Mouse (Mus musculus) neural tube, embryonic 14.5 days (tissue): ENCODE data around the gene Atp6v1a. TPM values are rescaled to one million over a fixed set of nuclear protein-coding genes. Genes with fewer than 3 reads are reported as not detected.

Source experiments
- ATAC-seq: fragments of 200-750 bp; cut with Nextera tagmentation; 2 replicates; pipeline ENCODE4 v1.8.0; 2017; ENCODE audit warnings: low read depth, mild to moderate bottlenecking, moderate TSS enrichment, moderate library complexity
- H3K27ac ChIP-seq: fragments of 300-500 bp; sonication (generic); 2 replicates; pipeline ENCODE4 v1.5.1; 2014; ENCODE audit warnings: low read depth, mild to moderate bottlenecking, control low read depth, low read length, moderate library complexity, mixed read lengths
- H3K27me3 ChIP-seq: fragments of 300-500 bp; sonication (generic); 2 replicates; pipeline ENCODE4 v1.6.1; 2014; ENCODE audit warnings: low read length; ENCODE audit not compliant: control insufficient read depth, insufficient read depth
- H3K36me3 ChIP-seq: fragments of 300-500 bp; sonication (generic); 2 replicates; pipeline ENCODE4 v1.6.1; 2014; ENCODE audit warnings: low read length, mixed read lengths; ENCODE audit not compliant: control insufficient read depth, insufficient read depth
- H3K4me1 ChIP-seq: fragments of 300-500 bp; sonication (generic); 2 replicates; pipeline ENCODE4 v1.6.1; 2014; ENCODE audit warnings: low read length; ENCODE audit not compliant: control insufficient read depth, insufficient read depth
- H3K4me2 ChIP-seq: fragments of 300-500 bp; sonication (generic); 2 replicates; pipeline ENCODE4 v1.6.1; 2014; ENCODE audit warnings: mild to moderate bottlenecking, low read depth, low read length, control low read depth
- H3K4me3 ChIP-seq: fragments of 300-500 bp; sonication (generic); 2 replicates; pipeline ENCODE4 v1.5.1; 2014; ENCODE audit warnings: low read depth, low read length, control low read depth, mixed read lengths
- H3K9ac ChIP-seq: fragments of 300-500 bp; sonication (generic); replicated peaks from 2 replicates; pipeline ENCODE4 v1.6.1; 2014; ENCODE audit warnings: low read depth, mild to moderate bottlenecking, control low read depth, low read length, mixed read lengths
- H3K9me3 ChIP-seq: fragments of 300-500 bp; sonication (generic); 2 replicates; pipeline ENCODE4 v1.6.1; 2016; ENCODE audit warnings: low read length; ENCODE audit not compliant: control insufficient read depth
- WGBS: fragments of 180-500 bp; shearing (Covaris S2); extraction: QIAGEN DNeasy Blood & Tissue Kit; methylation state at CpG from one replicate; pipeline ENCODE4 v1.1.7; 2014; 5-methylcytosine and 5-hydroxymethylcytosine counted together
- polyA plus RNA-seq: library from polyadenylated mRNA; unstranded; fragments of >200 nt; fragmentation: Nextera tagmentation; extraction: Ambion mirVana; gene quantifications from 2 replicates; pipeline ENCODE4 v1.2.1, GENCODE M21; 2014

Atp6v1a gene
- polyA plus RNA-seq, 1 experiment from 2014 or later = 182 TPM

GRCm38 (mm10) chr16:44058745-44059144 is 80.8 kb downstream of the Atp6v1a start:
- 28% methylated on average over 10 of the region's 10 CpGs for WGBS
- H3K4me3 ChIP-seq = no peak overlapping the region
- H3K4me1 ChIP-seq = no peaks in the 10 kb centered on the region
- ATAC-seq = no peak; the same call in 1 of the 2 replicates
- no peaks in the 10 kb centered on the region for H3K36me3 ChIP-seq
- H3K4me2 ChIP-seq = no peak overlapping the region
- no peaks in the 10 kb centered on the region for H3K9me3 ChIP-seq
- no peaks in the 10 kb centered on the region for H3K27me3 ChIP-seq
- H3K27ac ChIP-seq = no peak overlapping the region
- no peak overlapping the region for H3K9ac ChIP-seq

DNA sequence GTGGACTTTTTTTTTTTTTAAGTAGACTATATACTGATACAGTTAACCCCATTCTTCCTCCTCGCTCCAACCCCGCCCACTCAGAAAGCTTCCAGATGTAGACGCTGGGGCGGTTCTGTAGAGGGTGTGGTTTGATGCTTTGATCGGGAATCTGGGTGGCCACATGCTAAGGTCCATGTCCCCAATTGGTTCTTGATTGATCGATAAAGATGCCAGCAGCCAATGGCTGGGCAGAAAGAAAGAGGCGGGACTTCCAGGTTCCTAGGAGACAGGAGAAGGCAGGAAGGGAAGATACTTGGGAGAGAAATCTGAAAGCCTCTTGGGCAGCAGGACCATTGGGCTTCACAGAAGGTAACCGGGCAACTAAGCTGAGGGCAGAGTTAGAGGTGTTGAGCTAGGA is 83.7 kb downstream of the Atp6v1a start:
- Histone ChIP-seq H3K9me3 (no peaks in the 10 kb centered on the region), H3K36me3 (no peaks in the 10 kb centered on the region), H3K9ac (no peak overlapping the region), H3K4me2 (no peak overlapping the region), H3K27me3 (no peaks in the 10 kb centered on the region), H3K4me1 (no peaks in the 10 kb centered on the region), H3K4me3 (no peak overlapping the region), H3K27ac (no peak overlapping the region)
- whole genome bisulfite sequencing = 64% methylated on average over 8 of the region's 8 CpGs
- ATAC-seq = no peak

DNA sequence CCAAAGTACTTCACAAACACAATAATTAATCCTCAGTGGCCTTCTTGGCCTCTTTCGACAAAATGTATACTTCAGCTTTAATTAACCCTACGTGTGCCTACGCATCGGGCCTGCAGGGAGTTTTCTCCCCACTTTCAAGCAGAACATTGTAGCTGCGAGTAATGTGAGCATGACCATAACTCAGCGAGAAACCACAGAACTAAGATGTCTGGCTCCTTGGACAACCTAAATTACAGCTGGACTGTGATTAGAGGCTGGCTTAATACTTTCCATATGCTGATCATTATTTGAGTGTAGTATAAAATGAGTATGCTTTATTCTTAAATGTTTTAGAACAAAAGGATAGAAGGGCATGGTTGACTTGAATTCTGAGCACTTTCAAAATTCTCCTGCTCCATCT is 86.2 kb downstream of the Atp6v1a start:
- no peaks in the 10 kb centered on the region for H3K4me1 ChIP-seq
- no peaks in the 10 kb centered on the region for H3K36me3 ChIP-seq
- no peak overlapping the region for H3K4me3 ChIP-seq
- ATAC-seq = no peak
- no peak overlapping the region for H3K27ac ChIP-seq
- WGBS = 77% methylated on average over 6 of the region's 6 CpGs
- H3K27me3 ChIP-seq = no peaks in the 10 kb centered on the region
- H3K4me2 ChIP-seq = no peak overlapping the region
- no peak overlapping the region for H3K9ac ChIP-seq
- no peaks in the 10 kb centered on the region for H3K9me3 ChIP-seq

DNA sequence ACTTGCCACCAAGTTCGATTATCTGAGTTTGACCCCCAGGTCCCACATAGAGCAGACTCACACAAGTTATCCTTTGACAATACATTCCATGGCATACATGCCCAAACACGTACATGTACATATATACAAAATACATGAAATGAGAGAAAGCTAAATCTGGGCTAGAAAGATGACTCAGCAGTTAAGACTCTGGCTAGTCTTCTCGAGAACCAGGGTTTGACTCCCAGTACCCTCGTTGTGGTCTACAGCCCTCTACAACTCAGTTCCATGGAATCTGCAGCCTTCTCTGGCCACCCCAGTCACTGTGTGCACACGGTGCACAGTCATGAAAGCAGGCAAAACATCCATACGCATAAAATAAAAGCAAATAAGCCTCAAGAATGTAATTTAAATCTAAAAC is 87.1 kb downstream of the Atp6v1a start:
- H3K27ac ChIP-seq = no peak overlapping the region
- no peaks in the 10 kb centered on the region for H3K27me3 ChIP-seq
- no peaks in the 10 kb centered on the region for H3K9me3 ChIP-seq
- no peak overlapping the region for H3K4me3 ChIP-seq
- no peak overlapping the region for H3K9ac ChIP-seq
- H3K36me3 ChIP-seq = no peaks in the 10 kb centered on the region
- ATAC-seq = no peak
- 90% methylated on average over 6 of the region's 6 CpGs for WGBS
- H3K4me2 ChIP-seq = no peak overlapping the region
- no peaks in the 10 kb centered on the region for H3K4me1 ChIP-seq

GRCm38 (mm10) chr16:44050139-44050538 is 89.4 kb downstream of the Atp6v1a start:
- H3K9ac ChIP-seq = no peak overlapping the region
- H3K4me1 ChIP-seq = no peaks in the 10 kb centered on the region
- 83% methylated on average over 5 of the region's 5 CpGs for WGBS
- H3K4me2 ChIP-seq = no peak overlapping the region
- no peaks in the 10 kb centered on the region for H3K9me3 ChIP-seq
- H3K27ac ChIP-seq = no peak overlapping the region
- no peak overlapping the region for H3K4me3 ChIP-seq
- no peaks in the 10 kb centered on the region for H3K27me3 ChIP-seq
- H3K36me3 ChIP-seq = no peaks in the 10 kb centered on the region
- ATAC-seq = no peak

DNA sequence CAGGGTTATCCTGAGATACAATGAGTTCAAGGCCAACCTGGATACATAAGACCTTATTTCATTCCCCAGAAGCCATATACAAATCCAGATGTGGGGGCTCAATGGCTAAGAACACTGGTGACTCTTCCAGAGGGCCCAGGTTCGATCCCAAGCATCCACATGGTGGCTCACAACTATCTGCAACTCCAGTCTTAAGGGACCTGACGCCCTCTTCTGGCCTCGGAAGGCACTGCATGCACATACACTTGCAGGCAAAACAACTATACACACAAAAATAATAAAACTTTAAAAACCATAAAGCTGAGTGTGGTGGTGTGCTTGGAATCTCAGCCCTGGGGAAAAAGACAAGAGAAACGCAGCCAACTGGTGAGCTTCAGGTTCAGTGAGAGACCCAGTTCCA is 100.4 kb downstream of the Atp6v1a start:
- Histone ChIP-seq H3K4me1 (no peaks in the 10 kb centered on the region), H3K4me3 (no peak overlapping the region), H3K27ac (no peak overlapping the region), H3K9me3 (no peaks in the 10 kb centered on the region), H3K9ac (no peak overlapping the region), H3K4me2 (no peak overlapping the region), H3K36me3 (no peaks in the 10 kb centered on the region), H3K27me3 (no peaks in the 10 kb centered on the region)
- no peak for ATAC-seq
- 87% methylated on average over 4 of the region's 4 CpGs for WGBS

Other genes starting within 250 kb of the Atp6v1a start
- gene Ccdc191, start 249.9 kb downstream of the Atp6v1a start, polyA plus RNA-seq = 5.9 and 6.2 TPM in 2 replicates
- 24.8 and 25.0 TPM in 2 replicates for gene Qtrt2, start 212.9 kb downstream of the Atp6v1a start, polyA plus RNA-seq
- gene Zdhhc23, start 159.9 kb downstream of the Atp6v1a start, polyA plus RNA-seq = 3.3 and 3.8 TPM in 2 replicates
- 2.0 and 3.5 TPM in 2 replicates for gene Gramd1c, start 76.4 kb downstream of the Atp6v1a start, polyA plus RNA-seq
- 37.7 and 45.7 TPM in 2 replicates for gene Naa50, start 125 bp upstream of the Atp6v1a start, polyA plus RNA-seq
- 4.6 and 5.8 TPM in 2 replicates for gene Usf3, start 33.5 kb upstream of the Atp6v1a start, polyA plus RNA-seq
- 10.6 and 12.0 TPM in 2 replicates for gene Sidt1, start 193.5 kb upstream of the Atp6v1a start, polyA plus RNA-seq
- 11.5 and 12.4 TPM in 2 replicates for gene Spice1, start 207.4 kb upstream of the Atp6v1a start, polyA plus RNA-seq